Mouse (Mus musculus) heart, embryonic 11.5 days (tissue): ENCODE results near the gene Tjp3. TPM values are rescaled to one million over a fixed set of nuclear protein-coding genes. Genes with fewer than 3 reads are reported as not detected.
A peak's percentile ranks its signal among the peaks of the same experiment; 100 is the strongest.

Experiments used
- ATAC-seq: fragments of 200-750 bp; cut with Nextera tagmentation; replicated peaks from 2 replicates; pipeline ENCODE4 v1.8.0; 2017; ENCODE audit warnings: moderate library complexity; ENCODE audit not compliant: insufficient number of reproducible peaks, low FRiP score, low TSS enrichment
- H3K27ac ChIP-seq: fragments of 300-500 bp; sonication (generic); 2 replicates; pipeline ENCODE4 v1.5.1; 2014; ENCODE audit warnings: mild to moderate bottlenecking, low read depth, low read length
- H3K27me3 ChIP-seq: fragments of 300-500 bp; sonication (generic); 2 replicates; pipeline ENCODE4 v1.6.1; 2014; ENCODE audit warnings: mild to moderate bottlenecking, low read length, mixed read lengths; ENCODE audit not compliant: control insufficient read depth, insufficient read depth
- H3K36me3 ChIP-seq: fragments of 300-500 bp; sonication (generic); 2 replicates; pipeline ENCODE4 v1.6.1; 2014; ENCODE audit warnings: mild to moderate bottlenecking, low read length, moderate library complexity, mixed read lengths; ENCODE audit not compliant: control insufficient read depth, insufficient read depth
- H3K4me1 ChIP-seq: fragments of 300-500 bp; sonication (generic); 2 replicates; pipeline ENCODE4 v1.6.1; 2014; ENCODE audit warnings: low read length; ENCODE audit not compliant: control insufficient read depth, insufficient read depth
- H3K4me2 ChIP-seq: fragments of 300-500 bp; sonication (generic); 2 replicates; pipeline ENCODE4 v1.6.1; 2014; ENCODE audit warnings: mild to moderate bottlenecking, moderate library complexity
- H3K4me3 ChIP-seq: fragments of 300-500 bp; sonication (generic); 2 replicates; pipeline ENCODE4 v1.5.1; 2014; ENCODE audit warnings: low read depth, low read length
- H3K9ac ChIP-seq: fragments of 300-500 bp; sonication (generic); 2 replicates; pipeline ENCODE4 v1.6.1; 2014; ENCODE audit warnings: mild to moderate bottlenecking, low read depth, low read length, moderate library complexity
- H3K9me3 ChIP-seq: fragments of 300-500 bp; sonication (generic); replicated peaks from 2 replicates; pipeline ENCODE4 v1.6.1; 2016; ENCODE audit warnings: low read length; ENCODE audit not compliant: control insufficient read depth
- WGBS: fragments of 180-500 bp; shearing (Covaris S2); extraction: QIAGEN DNeasy Blood & Tissue Kit; methylation state at CpG from one replicate; pipeline ENCODE4 v1.1.7; 2014; ENCODE audit not compliant: insufficient replicate concordance; 5-methylcytosine and 5-hydroxymethylcytosine counted together
- polyA plus RNA-seq: library from polyadenylated mRNA; unstranded; fragments of >200 nt; fragmentation: Nextera tagmentation; extraction: Ambion mirVana; gene quantifications from 2 replicates; pipeline ENCODE4 v1.2.1, GENCODE M21; 2014

Gene Tjp3
- polyA plus RNA-seq, 1 experiment from 2014 or later: 1.4 TPM

DNA sequence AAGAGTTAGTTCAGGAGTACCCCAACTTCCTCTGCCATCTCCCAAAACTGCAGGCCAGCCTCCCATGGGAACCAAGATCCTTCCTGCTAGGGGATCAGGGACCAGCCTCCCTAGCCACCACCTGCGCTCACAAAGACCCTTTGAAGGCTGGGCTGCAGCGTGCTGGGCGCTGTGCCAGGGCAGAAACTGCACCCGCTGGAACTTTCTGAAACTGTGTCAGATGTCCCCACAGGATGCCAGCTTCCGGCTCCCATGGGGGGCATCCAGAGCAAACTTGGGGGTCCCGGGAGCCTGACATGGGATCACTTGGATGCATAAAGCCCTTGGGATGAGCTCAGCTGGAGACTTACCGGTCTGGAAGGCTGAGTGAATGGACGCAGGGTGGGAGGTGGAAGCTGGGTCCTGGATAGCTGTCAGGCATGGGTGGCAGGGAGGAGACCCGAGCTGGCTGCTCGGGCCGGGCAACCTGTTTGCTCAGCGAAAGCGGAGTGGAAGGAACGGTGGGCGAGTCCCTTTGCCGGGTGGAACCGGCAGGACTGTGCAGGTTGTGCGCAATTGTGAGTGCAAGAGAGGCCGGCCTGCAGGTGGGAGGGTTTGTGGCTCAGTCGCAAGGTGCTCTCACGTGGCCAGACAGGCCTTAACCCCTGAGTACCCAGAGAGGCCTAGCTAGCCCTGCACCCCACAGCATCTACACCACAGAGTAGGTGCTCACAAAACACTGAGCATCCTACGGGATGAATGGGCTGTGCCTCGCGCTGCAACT lies 502 bp downstream of the Tjp3 start:
- Histone ChIP-seq H3K4me3 (no peak overlapping the region), H3K4me2 (no peak overlapping the region), H3K27me3 (peaks cover 32% of the 10 kb centered on the region), H3K4me1 (peaks cover 32% of the 10 kb centered on the region), H3K27ac (no peak overlapping the region), H3K9ac (no peak overlapping the region), H3K9me3 (no peaks in the 10 kb centered on the region), H3K36me3 (no peaks in the 10 kb centered on the region)
- WGBS: 19% methylated on average over 24 of the region's 24 CpGs
- ATAC-seq: no peak

DNA sequence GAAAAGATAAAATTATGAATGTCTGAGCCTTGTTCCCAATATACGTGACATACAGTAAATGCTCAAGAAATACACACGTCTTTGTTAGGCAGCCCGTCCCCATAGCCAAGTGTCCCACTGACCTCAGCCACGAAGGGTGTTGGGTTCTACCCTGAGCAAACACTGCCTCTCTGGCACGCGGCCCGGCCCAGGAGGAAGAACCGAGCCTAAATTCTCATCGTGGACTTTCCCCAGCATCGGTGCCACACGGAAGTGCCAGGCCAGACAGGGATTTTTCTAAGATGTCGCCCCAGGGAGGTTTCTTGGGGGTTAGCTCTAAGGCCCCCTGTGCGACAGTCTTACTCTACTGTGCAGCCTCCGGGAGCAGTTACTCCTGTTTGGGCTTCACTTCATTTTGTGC lies 1.6 kb downstream of the Tjp3 start:
- Histone ChIP-seq H3K4me3 (no peak overlapping the region), H3K36me3 (no peaks in the 10 kb centered on the region), H3K27me3 (peaks cover 40% of the 10 kb centered on the region), H3K9me3 (no peaks in the 10 kb centered on the region), H3K27ac (no peak overlapping the region), H3K4me1 (peaks cover 22% of the 10 kb centered on the region), H3K9ac (no peak overlapping the region), H3K4me2 (no peak overlapping the region)
- WGBS: 66% methylated on average over 14 of the region's 14 CpGs
- ATAC-seq: no peak

DNA sequence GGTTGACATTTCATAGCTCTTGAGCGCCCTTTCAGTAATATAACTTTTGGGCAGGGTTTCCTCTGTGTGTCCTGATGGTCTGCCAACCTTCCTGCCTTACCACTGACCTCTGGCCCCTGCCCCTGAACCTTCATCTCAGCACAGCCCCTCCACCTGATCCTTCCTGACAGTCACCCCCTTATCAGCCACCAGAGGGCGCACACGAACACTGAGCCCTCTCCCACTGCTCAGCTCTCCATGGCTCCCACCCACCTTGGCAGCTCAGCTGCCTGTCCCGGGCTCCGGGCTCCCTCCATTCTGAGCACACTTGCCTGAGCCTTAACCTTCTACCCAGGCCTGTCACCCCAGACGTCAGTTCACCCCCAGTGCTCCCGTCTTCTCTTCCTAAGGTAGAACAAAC lies 2.1 kb downstream of the Tjp3 start:
- Histone ChIP-seq H3K4me1 (peaks cover 17% of the 10 kb centered on the region), H3K9ac (no peak overlapping the region), H3K9me3 (no peaks in the 10 kb centered on the region), H3K4me3 (no peak overlapping the region), H3K36me3 (no peaks in the 10 kb centered on the region), H3K27me3 (peaks cover 46% of the 10 kb centered on the region), H3K4me2 (no peak overlapping the region), H3K27ac (no peak overlapping the region)
- WGBS: 3% methylated on average over 7 of the region's 7 CpGs
- ATAC-seq: no peak

DNA sequence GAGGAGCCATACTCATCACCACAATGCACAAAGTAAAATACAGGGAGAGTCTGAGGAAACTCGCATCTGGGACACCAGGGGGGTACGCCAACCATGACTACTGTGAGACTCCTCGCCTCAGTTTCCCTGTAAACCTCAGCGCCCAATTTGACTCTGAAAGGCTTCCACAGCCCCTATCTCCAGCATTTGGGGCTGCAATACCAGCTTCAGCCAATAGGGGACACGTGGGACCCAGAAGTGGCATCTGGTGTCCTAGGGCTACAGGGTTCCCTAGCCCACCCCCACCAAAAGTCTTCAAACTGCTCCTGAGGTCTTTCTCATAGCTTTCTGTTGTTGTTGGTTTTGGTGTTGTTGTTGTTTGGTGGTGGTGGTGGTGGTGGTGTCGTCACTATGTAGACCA lies 2.8 kb downstream of the Tjp3 start:
- peaks cover 10% of the 10 kb centered on the region for H3K4me1 ChIP-seq
- no peak overlapping the region for H3K4me2 ChIP-seq
- ATAC-seq: no peak
- peaks cover 52% of the 10 kb centered on the region for H3K27me3 ChIP-seq
- no peak overlapping the region for H3K9ac ChIP-seq
- 20% methylated on average over 6 of the region's 6 CpGs for WGBS
- H3K36me3 ChIP-seq: no peaks in the 10 kb centered on the region
- H3K4me3 ChIP-seq: no peak overlapping the region
- no peaks in the 10 kb centered on the region for H3K9me3 ChIP-seq
- no peak overlapping the region for H3K27ac ChIP-seq

DNA sequence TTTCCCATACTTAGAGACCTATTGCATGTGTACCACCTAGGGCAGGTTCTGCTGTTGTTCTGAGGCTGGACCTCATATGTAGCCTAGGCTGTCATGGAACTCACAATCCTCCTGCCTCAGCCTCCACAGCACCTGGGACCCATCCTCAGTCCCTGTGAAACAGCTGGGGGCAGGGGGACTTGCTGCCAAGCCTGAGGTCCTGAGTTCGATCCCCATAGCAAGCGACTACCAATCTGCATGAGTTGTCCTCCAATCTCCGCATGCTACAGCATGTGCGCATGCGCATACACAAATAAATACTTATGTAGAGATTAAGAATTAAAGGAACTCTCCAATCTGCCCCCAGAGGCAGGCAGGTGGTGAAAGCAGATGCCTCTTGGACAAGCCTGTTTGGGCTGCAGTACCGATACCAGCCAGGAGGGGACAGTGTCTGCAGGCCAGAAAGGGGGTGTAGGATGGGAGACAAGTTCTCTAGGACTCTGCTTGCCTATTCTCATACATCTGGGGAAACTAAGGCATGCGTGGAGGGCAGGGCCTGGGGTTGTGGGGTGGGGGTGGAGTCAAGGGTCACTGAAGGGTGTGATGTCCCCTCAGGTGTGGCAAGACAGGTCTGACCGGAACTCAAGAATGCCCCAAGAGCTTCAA lies 3.7 kb downstream of the Tjp3 start:
- 49% methylated on average over 8 of the region's 8 CpGs for WGBS
- H3K9me3 ChIP-seq: no peaks in the 10 kb centered on the region

DNA sequence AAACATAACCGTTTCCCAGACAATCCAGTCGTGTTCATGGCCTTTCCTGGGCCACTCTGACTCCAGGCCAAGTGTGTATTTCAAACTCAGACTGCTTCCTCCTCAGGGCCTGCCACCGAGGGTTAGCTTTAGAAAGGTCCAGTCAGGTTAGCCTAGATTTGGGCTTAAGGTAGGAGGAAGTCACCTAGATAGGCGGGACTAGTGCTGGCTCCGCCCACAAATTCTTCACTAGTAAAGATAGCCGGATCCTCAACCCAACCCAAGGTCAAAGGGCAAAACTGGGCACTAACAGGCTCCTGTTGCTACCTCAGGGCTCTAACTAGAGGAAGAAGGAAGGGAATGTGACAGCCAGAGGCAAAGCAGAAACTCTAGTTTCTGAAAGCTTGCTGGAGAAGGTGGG lies 4.8 kb downstream of the Tjp3 start:
- Histone ChIP-seq H3K4me1 (peaks cover 8% of the 10 kb centered on the region; the same call in 1 of the 2 replicates), H3K27ac (no peak overlapping the region), H3K9ac (no peak overlapping the region), H3K27me3 (peaks cover 61% of the 10 kb centered on the region), H3K4me2 (no peak overlapping the region; the same call in 1 of the 2 replicates), H3K9me3 (no peaks in the 10 kb centered on the region), H3K4me3 (no peak overlapping the region), H3K36me3 (no peaks in the 10 kb centered on the region)
- WGBS: 42% methylated on average over 6 of the region's 6 CpGs
- ATAC-seq: no peak

More for the DNA sequence above, 3.7 kb downstream of the Tjp3 start:
- H3K4me3 ChIP-seq: no peak overlapping the region
- H3K36me3 ChIP-seq: no peaks in the 10 kb centered on the region
- H3K4me2 ChIP-seq: no peak overlapping the region
- H3K27ac ChIP-seq: no peak overlapping the region
- ATAC-seq: no peak
- H3K4me1 ChIP-seq: peaks cover 8% of the 10 kb centered on the region; the same call in 1 of the 2 replicates
- H3K9ac ChIP-seq: no peak overlapping the region
- H3K27me3 ChIP-seq: peaks cover 62% of the 10 kb centered on the region

DNA sequence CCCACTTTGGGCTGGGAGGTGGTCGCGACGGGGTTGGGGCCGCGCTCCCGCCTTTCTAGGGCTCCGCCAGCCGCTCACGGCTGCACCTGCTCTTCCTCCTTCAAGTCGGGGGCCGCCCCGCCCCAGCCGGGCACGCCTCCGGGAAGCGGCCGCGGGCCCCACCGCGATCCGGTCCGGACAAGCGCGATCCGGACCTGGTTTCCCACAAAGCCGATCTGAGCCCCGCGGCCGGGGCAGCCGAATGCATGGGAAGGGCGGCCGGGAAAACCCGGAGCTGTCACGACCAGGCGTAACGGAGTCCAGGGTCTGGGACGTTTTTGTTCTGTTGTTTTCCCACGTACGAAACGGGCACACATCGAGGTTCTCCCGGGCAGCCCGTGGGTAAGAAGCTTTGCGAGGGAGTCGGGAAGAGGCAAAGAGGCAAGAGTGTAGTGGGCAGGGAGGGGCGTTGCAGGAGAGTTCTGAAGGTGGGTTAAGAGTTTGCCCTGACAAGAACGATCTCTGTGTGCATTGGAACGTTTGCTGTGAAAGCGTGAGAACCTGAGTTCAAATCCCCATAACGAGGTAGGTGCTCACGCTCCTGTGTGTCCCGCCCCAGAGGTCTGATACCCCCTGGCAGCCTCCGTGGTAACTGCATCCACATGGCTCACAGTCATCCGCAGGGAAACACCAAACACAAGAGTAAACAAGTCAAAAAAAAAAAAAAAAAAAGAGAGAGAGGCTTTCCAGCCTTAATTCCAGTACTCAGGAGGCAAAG lies 5.5 kb downstream of the Tjp3 start:
- H3K9ac ChIP-seq: peak overlapping the region; percentile 71
- H3K36me3 ChIP-seq: no peaks in the 10 kb centered on the region
- WGBS: 1% methylated on average over 54 of the region's 54 CpGs
- H3K4me1 ChIP-seq: peaks cover 4% of the 10 kb centered on the region; the same call in 1 of the 2 replicates
- H3K9me3 ChIP-seq: no peaks in the 10 kb centered on the region
- ATAC-seq: peak; percentile 58
- peaks cover 61% of the 10 kb centered on the region for H3K27me3 ChIP-seq
- H3K4me3 ChIP-seq: peak overlapping the region; percentile 51
- peak overlapping the region; percentile 86 for H3K4me2 ChIP-seq
- no peak overlapping the region for H3K27ac ChIP-seq

DNA sequence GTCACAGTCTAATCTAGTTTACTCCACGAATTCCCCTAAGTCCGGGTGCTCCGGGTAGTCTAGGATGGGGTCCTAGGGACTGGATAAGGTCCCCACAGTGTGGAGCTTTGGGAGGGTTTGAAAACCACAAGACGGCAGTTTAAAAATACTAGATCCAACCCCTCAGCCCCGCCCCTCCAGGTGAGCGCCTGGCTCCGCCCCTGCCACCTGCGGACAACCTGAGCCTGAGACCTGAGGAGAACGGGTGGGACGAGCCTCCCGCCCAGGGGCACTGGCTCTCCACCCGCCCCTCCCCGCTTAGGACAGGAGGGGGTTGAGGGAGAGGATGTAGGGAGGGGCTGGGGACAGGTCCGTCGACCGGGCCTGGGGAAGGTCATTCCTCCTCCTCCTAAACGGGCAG lies 6.7 kb downstream of the Tjp3 start:
- H3K36me3 ChIP-seq: no peaks in the 10 kb centered on the region
- 10% methylated on average over 17 of the region's 17 CpGs for WGBS
- H3K27ac ChIP-seq: no peak overlapping the region
- peak overlapping the region; percentile 86; the same call in 1 of the 2 replicates for H3K4me2 ChIP-seq
- H3K4me3 ChIP-seq: peak overlapping the region; percentile 51; the same call in 1 of the 2 replicates
- H3K27me3 ChIP-seq: peaks cover 61% of the 10 kb centered on the region
- ATAC-seq: no peak
- H3K9ac ChIP-seq: no peak overlapping the region
- H3K9me3 ChIP-seq: no peaks in the 10 kb centered on the region
- H3K4me1 ChIP-seq: no peaks in the 10 kb centered on the region
